Mouse (Mus musculus) limb, embryonic 14.5 days (tissue): ENCODE measurements at regions not wholly inside any gene's neighbourhood (a gene's known extent, or its start where the extent isn't known, plus 50 kb on each side); places are given as distances from the start of the nearest gene placed in this dataset.
"Not testable (repeated sequence)": the region's sequence is repeated elsewhere in the genome, so short reads cannot be mapped to it uniquely, and the experiment has no call there.

Source experiments
- ATAC-seq: fragments of 200-750 bp; cut with Nextera tagmentation; 2 replicates; pipeline ENCODE4 v1.8.0; 2017; ENCODE audit warnings: low read depth, moderate number of reproducible peaks, moderate TSS enrichment; ENCODE audit not compliant: low FRiP score
- DNase-seq: peaks from one replicate; pipeline ENCODE4 v3.0.0-alpha.2; 2015; ENCODE audit warnings: low spot score
- H3K27ac ChIP-seq: fragments of 300-500 bp; sonication (generic); replicated peaks from 2 replicates; pipeline ENCODE4 v1.5.1; 2014; ENCODE audit warnings: low read depth, mild to moderate bottlenecking, low read length, moderate library complexity, mixed read lengths
- H3K27me3 ChIP-seq: fragments of 300-500 bp; sonication (generic); 2 replicates; pipeline ENCODE4 v1.6.1; 2014; ENCODE audit warnings: low read length, mixed read lengths; ENCODE audit not compliant: control insufficient read depth, insufficient read depth
- H3K36me3 ChIP-seq: fragments of 300-500 bp; sonication (generic); 2 replicates; pipeline ENCODE4 v1.6.1; 2014; ENCODE audit warnings: mild to moderate bottlenecking, low read length, moderate library complexity, mixed read lengths; ENCODE audit not compliant: control insufficient read depth, insufficient read depth
- H3K4me1 ChIP-seq: fragments of 300-500 bp; sonication (generic); 2 replicates; pipeline ENCODE4 v1.6.1; 2014; ENCODE audit warnings: antibody characterized with exemption, low read length, mixed read lengths; ENCODE audit not compliant: control insufficient read depth, insufficient read depth
- H3K4me2 ChIP-seq: fragments of 300-500 bp; sonication (generic); replicated peaks from 2 replicates; pipeline ENCODE4 v1.6.1; 2014; ENCODE audit warnings: low read depth, mild to moderate bottlenecking, low read length, moderate library complexity; ENCODE audit not compliant: severe bottlenecking
- H3K4me3 ChIP-seq: fragments of 300-500 bp; sonication (generic); replicated peaks from 2 replicates; pipeline ENCODE4 v1.5.1; 2014; ENCODE audit warnings: low read length
- H3K9ac ChIP-seq: fragments of 300-500 bp; sonication (generic); 2 replicates; pipeline ENCODE4 v1.6.1; 2014; ENCODE audit warnings: mild to moderate bottlenecking, low read depth, low read length, moderate library complexity; ENCODE audit not compliant: severe bottlenecking
- H3K9me3 ChIP-seq: fragments of 300-500 bp; sonication (generic); 2 replicates; pipeline ENCODE4 v1.6.1; 2016; ENCODE audit warnings: low read length; ENCODE audit not compliant: control insufficient read depth
- WGBS: fragments of 180-500 bp; shearing (Covaris S2); extraction: QIAGEN DNeasy Blood & Tissue Kit; methylation state at CpG from one replicate; pipeline ENCODE4 v1.1.7; 2014; 5-methylcytosine and 5-hydroxymethylcytosine counted together

- H3K4me2 ChIP-seq, H3K9me3 ChIP-seq, H3K4me1 ChIP-seq, H3K27ac ChIP-seq, H3K27me3 ChIP-seq, ATAC-seq, H3K9ac ChIP-seq, H3K4me3 ChIP-seq, H3K36me3 ChIP-seq, DNase-seq: not testable (repeated sequence)
- no CpG with 5 or more reads among the region's 1 CpGs for WGBS
Measured at GRCm38 (mm10) chr8:20495542-20495941, 119.2 kb upstream of the Gm21119 start.

- not testable (repeated sequence) for H3K4me3 ChIP-seq, ATAC-seq, H3K36me3 ChIP-seq, H3K27ac ChIP-seq, H3K9ac ChIP-seq, H3K27me3 ChIP-seq, H3K4me2 ChIP-seq, H3K4me1 ChIP-seq, H3K9me3 ChIP-seq
- 79% methylated on average over 1 of the region's 1 CpGs for WGBS
- peak; percentile 1 for DNase-seq
Measured at GRCm38 (mm10) chr8:20513920-20514319, 100.8 kb upstream of the Gm21119 start.

GRCm38 (mm10) chr8:20516324-20516830 is 98.3 kb upstream of the Gm21119 start:
- not testable (repeated sequence) for H3K4me3 ChIP-seq, H3K27me3 ChIP-seq, H3K36me3 ChIP-seq, ATAC-seq, H3K4me2 ChIP-seq, H3K9me3 ChIP-seq, H3K27ac ChIP-seq, H3K9ac ChIP-seq, H3K4me1 ChIP-seq, DNase-seq
- WGBS = 73% methylated on average over 2 of the region's 3 CpGs

GRCm38 (mm10) chr8:20517551-20517950 is 97.2 kb upstream of the Gm21119 start:
- not testable (repeated sequence) for ATAC-seq, H3K27ac ChIP-seq, H3K4me3 ChIP-seq, H3K27me3 ChIP-seq, H3K4me2 ChIP-seq, H3K4me1 ChIP-seq, DNase-seq, H3K9ac ChIP-seq, H3K36me3 ChIP-seq, H3K9me3 ChIP-seq
- WGBS = 30% methylated on average over 1 of the region's 1 CpGs

GRCm38 (mm10) chr8:20524539-20524938 is 90.2 kb upstream of the Gm21119 start:
- peak; percentile 1 for DNase-seq
- not testable (repeated sequence) for H3K4me1 ChIP-seq

GRCm38 (mm10) chr8:20529048-20529447 is 85.7 kb upstream of the Gm21119 start:
- not testable (repeated sequence) for H3K4me1 ChIP-seq, H3K36me3 ChIP-seq, ATAC-seq, H3K27me3 ChIP-seq, H3K4me3 ChIP-seq, H3K27ac ChIP-seq, DNase-seq, H3K9me3 ChIP-seq, H3K4me2 ChIP-seq, H3K9ac ChIP-seq
- no CpG with 5 or more reads among the region's 1 CpGs for WGBS

More at GRCm38 (mm10) chr8:20524539-20524938, 90.2 kb upstream of the Gm21119 start:
- ATAC-seq, H3K4me3 ChIP-seq, H3K9me3 ChIP-seq, H3K27ac ChIP-seq, H3K9ac ChIP-seq, H3K27me3 ChIP-seq, H3K4me2 ChIP-seq, H3K36me3 ChIP-seq: not testable (repeated sequence)

- H3K36me3 ChIP-seq, H3K4me3 ChIP-seq, H3K27ac ChIP-seq, H3K4me1 ChIP-seq, DNase-seq, H3K9ac ChIP-seq, ATAC-seq, H3K9me3 ChIP-seq, H3K4me2 ChIP-seq, H3K27me3 ChIP-seq: not testable (repeated sequence)
- 92% methylated on average over 4 of the region's 4 CpGs for WGBS
Measured at GRCm38 (mm10) chr8:20539031-20539430, 75.7 kb upstream of the Gm21119 start.

GRCm38 (mm10) chr8:20544084-20544483 is 70.6 kb upstream of the Gm21119 start:
- 90% methylated on average over 2 of the region's 2 CpGs for WGBS
- not testable (repeated sequence) for H3K4me2 ChIP-seq, H3K27ac ChIP-seq

More at GRCm38 (mm10) chr8:20544084-20544483, 70.6 kb upstream of the Gm21119 start:
- not testable (repeated sequence) for H3K9me3 ChIP-seq, ATAC-seq, H3K4me1 ChIP-seq, H3K36me3 ChIP-seq, DNase-seq, H3K9ac ChIP-seq, H3K4me3 ChIP-seq, H3K27me3 ChIP-seq
